Mouse (Mus musculus): ENCODE data around the gene 4930426L09Rik. TPM values are rescaled to one million over a fixed set of nuclear protein-coding genes. Genes with fewer than 3 reads are reported as not detected.

4930426L09Rik gene
- polyA plus RNA-seq, 1 experiment from 2014 or later = 0.44 TPM

- Histone ChIP-seq H3K4me1 (replicated peaks; ENCODE audit: control insufficient read depth, insufficient read depth) (no peaks in the 10 kb centered on the region), H3K27ac (replicated peaks) (no peak overlapping the region), H3K4me2 (replicated peaks; ENCODE audit: low read depth) (no peak overlapping the region), H3K4me3 (ENCODE audit: low read depth, low read length) (no peak overlapping the region), H3K9me3 (ENCODE audit: control insufficient read depth, low read length) (no peaks in the 10 kb centered on the region), H3K27me3 (ENCODE audit: control insufficient read depth, insufficient read depth, low read length) (no peaks in the 10 kb centered on the region), H3K36me3 (ENCODE audit: control insufficient read depth, insufficient read depth, low read length) (no peaks in the 10 kb centered on the region), H3K9ac (ENCODE audit: low read length) (no peak overlapping the region)
- TF ChIP-seq EP300 (optimal IDR thresholded peaks at IDR 0.05) (no peak), CTCF (IDR thresholded peaks at IDR 0.05; ENCODE audit: low read depth) (no peak)
- ATAC-seq (ENCODE audit: low FRiP score, low TSS enrichment) (no peak), DNase-seq (ENCODE audit: low spot score) (no peak)
Measured at GRCm38 (mm10) chr2:18983546-18983945, 14.6 kb upstream of the 4930426L09Rik start.

- DNase-seq (ENCODE audit: low spot score) (no peak), ATAC-seq (ENCODE audit: low FRiP score, low TSS enrichment) (no peak)
- no peak overlapping the region for H3K27ac ChIP-seq (replicated peaks)
- WGBS = 87% methylated on average over 15 of the region's 15 CpGs
- H3K9me3 ChIP-seq (ENCODE audit: control insufficient read depth, low read length) = no peaks in the 10 kb centered on the region
- H3K9ac ChIP-seq (ENCODE audit: low read length) = no peak overlapping the region
- TF ChIP-seq EP300 (optimal IDR thresholded peaks at IDR 0.05) = no peak
- TF ChIP-seq CTCF (IDR thresholded peaks at IDR 0.05; ENCODE audit: low read depth) = no peak
- no peaks in the 10 kb centered on the region for H3K4me1 ChIP-seq (replicated peaks; ENCODE audit: control insufficient read depth, insufficient read depth)
- H3K4me3 ChIP-seq (ENCODE audit: low read depth, low read length) = no peak overlapping the region
- H3K4me2 ChIP-seq (replicated peaks; ENCODE audit: low read depth) = no peak overlapping the region
- H3K36me3 ChIP-seq (ENCODE audit: control insufficient read depth, insufficient read depth, low read length) = no peaks in the 10 kb centered on the region
- no peaks in the 10 kb centered on the region for H3K27me3 ChIP-seq (ENCODE audit: control insufficient read depth, insufficient read depth, low read length)
Measured at GRCm38 (mm10) chr2:18984095-18984847, 13.9 kb upstream of the 4930426L09Rik start.

GRCm38 (mm10) chr2:18985506-18985905, 12.6 kb upstream of the 4930426L09Rik start:
- Histone ChIP-seq H3K4me1 (replicated peaks; ENCODE audit: control insufficient read depth, insufficient read depth) (no peaks in the 10 kb centered on the region), H3K27me3 (ENCODE audit: control insufficient read depth, insufficient read depth, low read length) (no peaks in the 10 kb centered on the region), H3K27ac (replicated peaks) (no peak overlapping the region), H3K9ac (ENCODE audit: low read length) (no peak overlapping the region), H3K4me2 (replicated peaks; ENCODE audit: low read depth) (no peak overlapping the region), H3K4me3 (ENCODE audit: low read depth, low read length) (no peak overlapping the region), H3K9me3 (ENCODE audit: control insufficient read depth, low read length) (no peaks in the 10 kb centered on the region), H3K36me3 (ENCODE audit: control insufficient read depth, insufficient read depth, low read length) (no peaks in the 10 kb centered on the region)
- 85% methylated on average over 3 of the region's 3 CpGs for WGBS
- TF ChIP-seq CTCF (IDR thresholded peaks at IDR 0.05; ENCODE audit: low read depth) = no peak
- ATAC-seq (ENCODE audit: low FRiP score, low TSS enrichment) (no peak), DNase-seq (ENCODE audit: low spot score) (no peak)

GRCm38 (mm10) chr2:18988885-18989284, 9.3 kb upstream of the 4930426L09Rik start:
- ATAC-seq (ENCODE audit: low FRiP score, low TSS enrichment) = no peak
- no peak overlapping the region for H3K4me2 ChIP-seq (replicated peaks; ENCODE audit: low read depth)

GRCm38 (mm10) chr2:18992512-18993510, 5.3 kb upstream of the 4930426L09Rik start:
- H3K9ac ChIP-seq (ENCODE audit: low read length) = no peak overlapping the region
- H3K4me3 ChIP-seq (ENCODE audit: low read depth, low read length) = no peak overlapping the region
- no peak for ATAC-seq (ENCODE audit: low FRiP score, low TSS enrichment)
- H3K4me1 ChIP-seq (replicated peaks; ENCODE audit: control insufficient read depth, insufficient read depth) = no peaks in the 10 kb centered on the region
- H3K4me2 ChIP-seq (replicated peaks; ENCODE audit: low read depth) = no peak overlapping the region
- TF ChIP-seq CTCF (IDR thresholded peaks at IDR 0.05; ENCODE audit: low read depth) = no peak
- TF ChIP-seq EP300 (optimal IDR thresholded peaks at IDR 0.05) = no peak
- DNase-seq (ENCODE audit: low spot score) = no peak
- no peaks in the 10 kb centered on the region for H3K9me3 ChIP-seq (ENCODE audit: control insufficient read depth, low read length)
- WGBS = 61% methylated on average over 7 of the region's 7 CpGs
- H3K27ac ChIP-seq (replicated peaks) = no peak overlapping the region
- H3K27me3 ChIP-seq (ENCODE audit: control insufficient read depth, insufficient read depth, low read length) = no peaks in the 10 kb centered on the region
- H3K36me3 ChIP-seq (ENCODE audit: control insufficient read depth, insufficient read depth, low read length) = no peaks in the 10 kb centered on the region

More at GRCm38 (mm10) chr2:18988885-18989284, 9.3 kb upstream of the 4930426L09Rik start:
- Histone ChIP-seq H3K4me3 (ENCODE audit: low read depth, low read length) (no peak overlapping the region), H3K27me3 (ENCODE audit: control insufficient read depth, insufficient read depth, low read length) (no peaks in the 10 kb centered on the region), H3K27ac (replicated peaks) (no peak overlapping the region), H3K4me1 (replicated peaks; ENCODE audit: control insufficient read depth, insufficient read depth) (no peaks in the 10 kb centered on the region), H3K36me3 (ENCODE audit: control insufficient read depth, insufficient read depth, low read length) (no peaks in the 10 kb centered on the region), H3K9ac (ENCODE audit: low read length) (no peak overlapping the region), H3K9me3 (ENCODE audit: control insufficient read depth, low read length) (no peaks in the 10 kb centered on the region)
- DNase-seq (ENCODE audit: low spot score) = no peak
- 81% methylated on average over 3 of the region's 3 CpGs for WGBS
- TF ChIP-seq EP300 (optimal IDR thresholded peaks at IDR 0.05) (no peak), CTCF (IDR thresholded peaks at IDR 0.05; ENCODE audit: low read depth) (no peak)

Data from stomach, postnatal 0 days (tissue).